Mouse (Mus musculus): ENCODE results near the gene Ptch1. TPM values are rescaled to one million over a fixed set of nuclear protein-coding genes. Genes with fewer than 3 reads are reported as not detected.

Ptch1 gene
- polyA plus RNA-seq, 1 experiment from 2014 or later = 28.5 TPM

GRCm38 (mm10) chr13:63555885-63556284 lies 17.5 kb downstream of the Ptch1 start:
- Histone ChIP-seq H3K9me3 (replicated peaks; ENCODE audit: control insufficient read depth, low read length) (no peaks in the 10 kb centered on the region), H3K27me3 (ENCODE audit: control insufficient read depth, insufficient read depth, low read length) (no peaks in the 10 kb centered on the region), H3K36me3 (ENCODE audit: control insufficient read depth, insufficient read depth, low read length) (no peaks in the 10 kb centered on the region), H3K9ac (ENCODE audit: low read length) (peak overlapping the region; percentile 51; the same call in 1 of the 2 replicates), H3K4me2 (ENCODE audit: low read depth, low read length) (peak overlapping the region; percentile 95), H3K4me1 (ENCODE audit: control insufficient read depth, insufficient read depth, low read length) (peaks cover 88% of the 10 kb centered on the region), H3K4me3 (replicated peaks; ENCODE audit: low read length) (peak overlapping the region; percentile 28), H3K27ac (ENCODE audit: low read length) (peak overlapping the region; percentile 73)
- WGBS = 25% methylated on average over 5 of the region's 5 CpGs
- ATAC-seq (ENCODE audit: insufficient read depth, low FRiP score) = no peak

DNA sequence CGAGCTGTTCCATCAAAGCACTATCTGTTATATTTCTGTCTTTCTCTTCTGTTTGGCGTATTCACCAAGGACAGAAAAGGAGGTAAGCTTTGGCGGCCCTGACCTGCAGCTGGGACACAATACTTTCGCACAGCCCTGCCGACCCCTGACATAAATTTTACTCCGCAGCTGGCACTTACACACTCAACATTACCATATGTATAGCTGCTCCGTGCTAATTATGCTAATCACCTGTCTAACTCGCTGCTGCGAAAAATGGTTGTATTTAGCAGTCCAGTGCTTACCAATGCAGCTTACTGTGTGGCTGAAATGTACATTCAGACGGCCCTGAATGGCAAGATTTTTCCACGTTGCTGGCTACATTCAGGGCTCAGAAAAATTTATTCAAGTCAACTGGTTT lies 18.8 kb downstream of the Ptch1 start:
- no peak for ATAC-seq (ENCODE audit: insufficient read depth, low FRiP score)
- WGBS = 31% methylated on average over 11 of the region's 11 CpGs
- Histone ChIP-seq H3K27ac (ENCODE audit: low read length) (peak overlapping the region; percentile 36), H3K9ac (ENCODE audit: low read length) (peak overlapping the region; percentile 66), H3K4me1 (ENCODE audit: control insufficient read depth, insufficient read depth, low read length) (peaks cover 86% of the 10 kb centered on the region), H3K4me2 (ENCODE audit: low read depth, low read length) (peak overlapping the region; percentile 95), H3K27me3 (ENCODE audit: control insufficient read depth, insufficient read depth, low read length) (no peaks in the 10 kb centered on the region), H3K9me3 (replicated peaks; ENCODE audit: control insufficient read depth, low read length) (no peaks in the 10 kb centered on the region), H3K36me3 (ENCODE audit: control insufficient read depth, insufficient read depth, low read length) (no peaks in the 10 kb centered on the region), H3K4me3 (replicated peaks; ENCODE audit: low read length) (peak overlapping the region; percentile 28)

DNA sequence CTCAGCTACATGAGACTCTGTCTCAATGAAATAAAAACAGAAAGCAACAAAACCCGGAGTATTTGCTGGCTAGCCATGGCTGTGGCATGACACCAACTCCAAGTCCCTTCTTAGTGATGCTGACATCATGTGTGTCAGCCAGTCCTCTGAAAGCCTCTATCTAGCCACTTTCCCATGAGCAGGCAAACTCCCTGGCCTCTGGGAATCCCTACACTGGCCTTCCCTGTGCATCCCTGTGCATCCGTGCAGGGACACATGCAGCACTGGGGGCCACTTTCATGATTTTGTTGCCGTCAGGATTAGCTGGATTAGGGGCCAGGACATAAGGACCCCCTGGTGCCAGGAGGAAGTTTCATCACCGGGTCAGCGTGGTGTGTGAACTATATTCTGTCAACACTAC lies 20.0 kb downstream of the Ptch1 start:
- Histone ChIP-seq H3K9me3 (replicated peaks; ENCODE audit: control insufficient read depth, low read length) (no peaks in the 10 kb centered on the region), H3K9ac (ENCODE audit: low read length) (peak overlapping the region; percentile 47), H3K27me3 (ENCODE audit: control insufficient read depth, insufficient read depth, low read length) (no peaks in the 10 kb centered on the region), H3K4me2 (ENCODE audit: low read depth, low read length) (peak overlapping the region; percentile 38; the same call in 1 of the 2 replicates), H3K4me3 (replicated peaks; ENCODE audit: low read length) (no peak overlapping the region), H3K4me1 (ENCODE audit: control insufficient read depth, insufficient read depth, low read length) (peaks cover 87% of the 10 kb centered on the region), H3K27ac (ENCODE audit: low read length) (peak overlapping the region; percentile 77; the same call in 1 of the 2 replicates), H3K36me3 (ENCODE audit: control insufficient read depth, insufficient read depth, low read length) (no peaks in the 10 kb centered on the region)
- no peak for ATAC-seq (ENCODE audit: insufficient read depth, low FRiP score)
- WGBS = 44% methylated on average over 5 of the region's 5 CpGs

- peak; percentile 54; the same call in 1 of the 2 replicates for ATAC-seq (ENCODE audit: insufficient read depth, low FRiP score)
- WGBS = 43% methylated on average over 10 of the region's 10 CpGs
- peak overlapping the region; percentile 38 for H3K4me2 ChIP-seq (ENCODE audit: low read depth, low read length)
- H3K4me1 ChIP-seq (ENCODE audit: control insufficient read depth, insufficient read depth, low read length) = peaks cover 83% of the 10 kb centered on the region
- no peaks in the 10 kb centered on the region for H3K27me3 ChIP-seq (ENCODE audit: control insufficient read depth, insufficient read depth, low read length)
- H3K36me3 ChIP-seq (ENCODE audit: control insufficient read depth, insufficient read depth, low read length) = no peaks in the 10 kb centered on the region
- H3K4me3 ChIP-seq (replicated peaks; ENCODE audit: low read length) = 0 out of 2 replicates have a peak overlapping the region, but pooled peaks have one; percentile 9
- no peaks in the 10 kb centered on the region for H3K9me3 ChIP-seq (replicated peaks; ENCODE audit: control insufficient read depth, low read length)
- peak overlapping the region; percentile 77 for H3K27ac ChIP-seq (ENCODE audit: low read length)
- peak overlapping the region; percentile 46; the same call in 1 of the 2 replicates for H3K9ac ChIP-seq (ENCODE audit: low read length)
These were observed 21.0 kb downstream of the Ptch1 start for GRCm38 (mm10) chr13:63552291-63552932.

- Histone ChIP-seq H3K36me3 (ENCODE audit: control insufficient read depth, insufficient read depth, low read length) (no peaks in the 10 kb centered on the region), H3K4me1 (ENCODE audit: control insufficient read depth, insufficient read depth, low read length) (peaks cover 76% of the 10 kb centered on the region), H3K27me3 (ENCODE audit: control insufficient read depth, insufficient read depth, low read length) (no peaks in the 10 kb centered on the region), H3K9ac (ENCODE audit: low read length) (peak overlapping the region; percentile 0; the same call in 1 of the 2 replicates), H3K4me2 (ENCODE audit: low read depth, low read length) (peak overlapping the region; percentile 38), H3K9me3 (replicated peaks; ENCODE audit: control insufficient read depth, low read length) (no peaks in the 10 kb centered on the region), H3K27ac (ENCODE audit: low read length) (peak overlapping the region; percentile 77), H3K4me3 (replicated peaks; ENCODE audit: low read length) (no peak overlapping the region)
- 56% methylated on average over 10 of the region's 10 CpGs for WGBS
- ATAC-seq (ENCODE audit: insufficient read depth, low FRiP score) = no peak
These were observed 21.7 kb downstream of the Ptch1 start for GRCm38 (mm10) chr13:63551552-63552290.

- no peaks in the 10 kb centered on the region for H3K27me3 ChIP-seq (ENCODE audit: control insufficient read depth, insufficient read depth, low read length)
- no peak overlapping the region for H3K4me3 ChIP-seq (replicated peaks; ENCODE audit: low read length)
- no peaks in the 10 kb centered on the region for H3K9me3 ChIP-seq (replicated peaks; ENCODE audit: control insufficient read depth, low read length)
- peaks cover 72% of the 10 kb centered on the region for H3K4me1 ChIP-seq (ENCODE audit: control insufficient read depth, insufficient read depth, low read length)
- no peak overlapping the region; the same call in 1 of the 2 replicates for H3K4me2 ChIP-seq (ENCODE audit: low read depth, low read length)
- whole genome bisulfite sequencing = 48% methylated on average over 5 of the region's 5 CpGs
- no peaks in the 10 kb centered on the region for H3K36me3 ChIP-seq (ENCODE audit: control insufficient read depth, insufficient read depth, low read length)
- 0 out of 2 replicates have a peak overlapping the region, but pooled peaks have one; percentile 0 for H3K9ac ChIP-seq (ENCODE audit: low read length)
- no peak for ATAC-seq (ENCODE audit: insufficient read depth, low FRiP score)
- H3K27ac ChIP-seq (ENCODE audit: low read length) = 0 out of 2 replicates have a peak overlapping the region, but pooled peaks have one; percentile 25
These were observed 23.0 kb downstream of the Ptch1 start for GRCm38 (mm10) chr13:63550367-63550766.

GRCm38 (mm10) chr13:63549210-63549609 lies 24.2 kb downstream of the Ptch1 start:
- ATAC-seq (ENCODE audit: insufficient read depth, low FRiP score) = 0 out of 2 replicates have a peak, but pooled peaks have one; percentile 14
- peak overlapping the region; percentile 53 for H3K27ac ChIP-seq (ENCODE audit: low read length)
- no peaks in the 10 kb centered on the region for H3K36me3 ChIP-seq (ENCODE audit: control insufficient read depth, insufficient read depth, low read length)
- H3K9ac ChIP-seq (ENCODE audit: low read length) = no peak overlapping the region
- H3K4me2 ChIP-seq (ENCODE audit: low read depth, low read length) = peak overlapping the region; percentile 21
- no peaks in the 10 kb centered on the region for H3K9me3 ChIP-seq (replicated peaks; ENCODE audit: control insufficient read depth, low read length)
- H3K27me3 ChIP-seq (ENCODE audit: control insufficient read depth, insufficient read depth, low read length) = no peaks in the 10 kb centered on the region
- no peak overlapping the region for H3K4me3 ChIP-seq (replicated peaks; ENCODE audit: low read length)
- 23% methylated on average over 5 of the region's 5 CpGs for WGBS
- peaks cover 69% of the 10 kb centered on the region for H3K4me1 ChIP-seq (ENCODE audit: control insufficient read depth, insufficient read depth, low read length)

DNA sequence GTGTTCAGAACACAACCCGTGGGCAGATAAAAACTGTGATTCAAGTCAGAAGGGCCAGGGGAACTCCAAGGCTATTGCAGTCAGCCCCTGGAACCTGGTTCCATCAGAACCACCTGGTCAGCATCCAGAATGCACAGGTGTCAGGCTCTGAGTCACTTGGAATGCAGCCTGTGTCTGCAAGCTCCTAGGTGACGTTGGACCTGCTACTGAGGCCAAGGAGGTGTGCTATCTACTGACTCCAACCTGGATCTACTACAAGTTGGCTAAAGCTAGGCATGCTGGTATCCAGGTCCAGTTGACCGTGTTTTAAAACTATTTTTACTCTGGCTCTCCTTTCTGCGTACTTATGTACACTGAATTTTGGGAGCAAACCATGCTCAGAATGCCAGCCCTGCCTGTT lies 24.8 kb downstream of the Ptch1 start:
- H3K27ac ChIP-seq (ENCODE audit: low read length) = peak overlapping the region; percentile 53
- H3K9ac ChIP-seq (ENCODE audit: low read length) = no peak overlapping the region; the same call in 1 of the 2 replicates
- H3K9me3 ChIP-seq (replicated peaks; ENCODE audit: control insufficient read depth, low read length) = no peaks in the 10 kb centered on the region
- whole genome bisulfite sequencing = 57% methylated on average over 4 of the region's 4 CpGs
- H3K4me3 ChIP-seq (replicated peaks; ENCODE audit: low read length) = no peak overlapping the region
- ATAC-seq (ENCODE audit: insufficient read depth, low FRiP score) = no peak
- H3K4me1 ChIP-seq (ENCODE audit: control insufficient read depth, insufficient read depth, low read length) = peaks cover 65% of the 10 kb centered on the region
- no peaks in the 10 kb centered on the region for H3K27me3 ChIP-seq (ENCODE audit: control insufficient read depth, insufficient read depth, low read length)
- H3K4me2 ChIP-seq (ENCODE audit: low read depth, low read length) = no peak overlapping the region
- no peaks in the 10 kb centered on the region for H3K36me3 ChIP-seq (ENCODE audit: control insufficient read depth, insufficient read depth, low read length)

- Histone ChIP-seq H3K4me3 (replicated peaks; ENCODE audit: low read length) (no peak overlapping the region), H3K9ac (ENCODE audit: low read length) (no peak overlapping the region), H3K27ac (ENCODE audit: low read length) (no peak overlapping the region), H3K27me3 (ENCODE audit: control insufficient read depth, insufficient read depth, low read length) (no peaks in the 10 kb centered on the region), H3K36me3 (ENCODE audit: control insufficient read depth, insufficient read depth, low read length) (peaks cover 16% of the 10 kb centered on the region; the same call in 1 of the 2 replicates), H3K4me2 (ENCODE audit: low read depth, low read length) (no peak overlapping the region), H3K9me3 (replicated peaks; ENCODE audit: control insufficient read depth, low read length) (no peaks in the 10 kb centered on the region), H3K4me1 (ENCODE audit: control insufficient read depth, insufficient read depth, low read length) (peaks cover 34% of the 10 kb centered on the region)
- WGBS = 58% methylated on average over 7 of the region's 7 CpGs
- no peak for ATAC-seq (ENCODE audit: insufficient read depth, low FRiP score)
These were observed 28.1 kb downstream of the Ptch1 start for GRCm38 (mm10) chr13:63545291-63545690.
